Mouse (Mus musculus): ENCODE measurements around the gene Gm49322. TPM values are rescaled to one million over a fixed set of nuclear protein-coding genes. Genes with fewer than 3 reads are reported as not detected.
A peak's percentile ranks its signal among the peaks of the same experiment; 100 is the strongest.

The Gm49322 gene
- polyA plus RNA-seq, 1 experiment: 4.2 TPM

GRCm38 (mm10) chr10:80619465-80620244 is 13.8 kb downstream of the Gm49322 start:
- Histone ChIP-seq H3K27me3 (ENCODE audit: control insufficient read depth, insufficient read depth, low read length) (no peaks in the 10 kb centered on the region), H3K4me1 (ENCODE audit: control insufficient read depth, insufficient read depth, low read length) (0 out of 2 replicates have a peak, but pooled peaks cover 5% of the 10 kb centered on the region), H3K4me3 (replicated peaks; ENCODE audit: insufficient read depth, low read depth, low read length) (no peak overlapping the region), H3K27ac (ENCODE audit: insufficient read depth, low read length) (no peak overlapping the region)
- WGBS: 40% methylated on average over 8 of the region's 8 CpGs
- DNase-seq: no peak
- TF ChIP-seq POLR2A (IDR thresholded peaks at IDR 0.05; ENCODE audit: borderline replicate concordance, insufficient read depth, low read length) (no peak), CTCF (IDR thresholded peaks at IDR 0.05; ENCODE audit: borderline replicate concordance, insufficient read depth, low read depth, low read length) (no peak)

DNA sequence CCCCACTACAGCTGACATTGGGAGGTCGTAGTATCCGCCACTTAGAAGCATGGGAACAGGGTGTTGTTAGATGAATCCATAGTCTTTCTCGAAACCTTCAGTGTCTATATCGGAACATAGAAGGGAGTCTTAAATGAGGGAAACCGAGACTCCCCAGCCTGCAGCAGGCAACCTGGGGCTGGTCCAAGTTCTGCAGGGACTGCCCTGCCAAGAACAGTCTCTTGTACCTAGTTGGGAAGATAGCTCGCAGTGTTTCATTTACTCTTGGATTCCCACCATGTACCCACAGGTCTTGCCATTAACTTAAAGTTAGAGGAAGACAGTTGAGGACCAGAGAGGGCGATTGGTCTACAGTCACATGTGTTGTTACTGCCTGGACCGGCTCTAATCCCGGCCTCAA is 14.5 kb downstream of the Gm49322 start:
- WGBS: 76% methylated on average over 9 of the region's 9 CpGs
- no peak for TF ChIP-seq POLR2A (IDR thresholded peaks at IDR 0.05; ENCODE audit: borderline replicate concordance, insufficient read depth, low read length)
- TF ChIP-seq CTCF (IDR thresholded peaks at IDR 0.05; ENCODE audit: borderline replicate concordance, insufficient read depth, low read depth, low read length): no peak
- Histone ChIP-seq H3K4me1 (ENCODE audit: control insufficient read depth, insufficient read depth, low read length) (peaks cover 12% of the 10 kb centered on the region), H3K4me3 (replicated peaks; ENCODE audit: insufficient read depth, low read depth, low read length) (no peak overlapping the region), H3K27me3 (ENCODE audit: control insufficient read depth, insufficient read depth, low read length) (no peaks in the 10 kb centered on the region), H3K27ac (ENCODE audit: insufficient read depth, low read length) (no peak overlapping the region)
- DNase-seq: peak in 1 of 2 experiments; percentile 29

DNA sequence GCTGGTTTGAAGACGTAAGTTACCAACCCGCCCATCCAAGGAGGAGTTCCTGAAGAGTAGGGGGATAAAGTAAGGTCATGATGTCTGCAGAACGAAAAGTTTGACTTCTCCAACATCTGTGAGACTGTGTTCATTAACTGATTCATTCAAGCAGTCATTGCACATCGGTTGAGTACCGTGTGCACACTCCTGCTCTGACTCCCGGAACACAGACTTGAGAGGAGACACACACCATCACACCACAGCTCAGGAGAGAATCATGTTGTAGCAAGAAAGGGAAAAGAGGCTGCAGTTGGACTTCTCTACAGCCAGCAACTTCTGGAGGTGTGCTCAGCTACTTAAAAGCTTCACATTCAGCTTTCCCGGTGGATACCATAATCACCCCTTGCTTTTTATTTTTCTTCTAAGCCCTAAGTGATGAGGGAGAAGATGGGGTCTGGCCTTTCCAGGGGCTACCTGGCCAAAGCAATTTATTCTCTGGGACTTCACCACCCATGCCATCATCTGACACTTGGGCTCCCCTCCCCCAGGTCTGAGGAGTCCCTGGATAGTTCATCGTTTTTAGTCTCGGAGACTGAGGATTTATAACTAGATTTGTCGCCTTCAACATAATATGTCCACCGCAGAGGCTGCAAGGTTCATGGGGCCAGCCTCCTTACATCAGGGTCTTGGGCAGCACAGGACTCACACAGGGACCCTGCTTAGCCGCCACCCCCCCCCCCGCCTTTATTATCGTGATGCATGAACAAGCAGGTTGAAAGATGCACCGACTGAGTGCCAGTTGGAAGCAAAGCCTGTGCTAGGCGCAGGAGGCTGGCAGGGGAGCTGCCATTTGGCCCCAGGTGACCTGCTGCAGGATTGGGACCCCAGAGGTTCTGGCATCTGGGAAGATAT is 15.2 kb downstream of the Gm49322 start:
- TF ChIP-seq POLR2A (IDR thresholded peaks at IDR 0.05; ENCODE audit: borderline replicate concordance, insufficient read depth, low read length) (no peak), CTCF (IDR thresholded peaks at IDR 0.05; ENCODE audit: borderline replicate concordance, insufficient read depth, low read depth, low read length) (no peak)
- DNase-seq: peak; percentile 51 to 52

DNA sequence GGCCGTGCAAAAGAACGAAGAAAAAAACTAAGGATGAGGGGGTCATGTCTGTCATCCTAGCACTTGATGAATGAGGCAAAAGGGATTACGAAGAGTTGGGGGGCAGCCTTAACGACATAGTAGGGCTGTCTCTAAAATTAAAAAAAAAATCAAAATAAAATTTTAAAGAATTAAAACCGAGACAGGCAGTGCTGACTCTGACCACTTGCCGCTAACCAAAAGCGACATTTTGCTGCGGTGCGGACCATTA is 15.8 kb downstream of the Gm49322 start:
- Histone ChIP-seq H3K4me3 (replicated peaks; ENCODE audit: insufficient read depth, low read depth, low read length) (peak overlapping the region; percentile 59), H3K4me1 (ENCODE audit: control insufficient read depth, insufficient read depth, low read length) (peaks cover 19% of the 10 kb centered on the region), H3K27me3 (ENCODE audit: control insufficient read depth, insufficient read depth, low read length) (no peaks in the 10 kb centered on the region), H3K27ac (ENCODE audit: insufficient read depth, low read length) (peak overlapping the region; percentile 56; the same call in 1 of the 2 replicates)
- under 1% methylated on average over 9 of the region's 9 CpGs for WGBS
- no peak for TF ChIP-seq CTCF (IDR thresholded peaks at IDR 0.05; ENCODE audit: borderline replicate concordance, insufficient read depth, low read depth, low read length)
- DNase-seq: no peak

More for the DNA sequence above, 15.2 kb downstream of the Gm49322 start:
- peak overlapping the region; percentile 56; the same call in 1 of the 2 replicates for H3K27ac ChIP-seq (ENCODE audit: insufficient read depth, low read length)
- 46% methylated on average over 16 of the region's 16 CpGs for WGBS
- H3K4me3 ChIP-seq (replicated peaks; ENCODE audit: insufficient read depth, low read depth, low read length): peak overlapping the region; percentile 59
- peaks cover 18% of the 10 kb centered on the region for H3K4me1 ChIP-seq (ENCODE audit: control insufficient read depth, insufficient read depth, low read length)
- no peaks in the 10 kb centered on the region for H3K27me3 ChIP-seq (ENCODE audit: control insufficient read depth, insufficient read depth, low read length)

DNA sequence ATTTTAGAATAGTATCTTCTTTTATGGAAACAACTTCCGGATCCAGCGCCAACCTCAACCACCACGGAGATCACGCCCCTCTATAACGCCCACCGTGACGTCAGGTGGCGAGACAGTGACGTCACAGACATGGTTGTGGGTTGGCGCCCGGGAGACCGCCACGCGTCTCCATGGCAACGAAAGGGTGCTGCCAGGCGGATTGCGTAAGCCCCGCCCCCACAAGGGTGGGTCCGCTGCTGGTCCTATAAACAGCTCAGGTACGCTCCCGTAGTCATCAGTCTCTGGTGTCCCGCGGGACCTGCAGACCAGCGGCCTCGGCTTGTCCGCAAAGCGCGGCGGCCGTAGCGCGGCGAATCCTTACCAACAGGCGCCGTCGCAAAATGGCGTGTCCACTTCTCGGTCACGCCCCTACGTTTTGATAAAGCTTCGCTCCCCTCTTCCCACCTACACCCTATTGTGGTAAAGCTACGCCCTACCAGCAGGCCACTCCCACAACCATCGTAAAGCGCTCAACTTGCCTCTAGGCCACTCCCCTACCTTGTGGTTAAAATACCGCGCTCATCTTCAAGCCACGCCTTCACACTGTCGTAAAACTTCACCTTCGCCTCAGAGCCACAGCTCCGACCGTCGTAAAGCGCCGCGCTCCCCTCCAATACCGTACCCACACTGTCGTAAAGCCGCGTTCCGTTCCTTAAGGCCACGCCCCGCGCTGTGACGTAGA is 16.3 kb downstream of the Gm49322 start:
- Histone ChIP-seq H3K27me3 (ENCODE audit: control insufficient read depth, insufficient read depth, low read length) (no peaks in the 10 kb centered on the region), H3K4me3 (replicated peaks; ENCODE audit: insufficient read depth, low read depth, low read length) (peak overlapping the region; percentile 59), H3K27ac (ENCODE audit: insufficient read depth, low read length) (peak overlapping the region; percentile 56), H3K4me1 (ENCODE audit: control insufficient read depth, insufficient read depth, low read length) (peaks cover 19% of the 10 kb centered on the region)
- WGBS: under 1% methylated on average over 64 of the region's 64 CpGs
- DNase-seq: peak; percentile 99
- peak; percentile 83 for TF ChIP-seq POLR2A (IDR thresholded peaks at IDR 0.05; ENCODE audit: borderline replicate concordance, insufficient read depth, low read length)
- TF ChIP-seq CTCF (IDR thresholded peaks at IDR 0.05; ENCODE audit: borderline replicate concordance, insufficient read depth, low read depth, low read length): no peak

DNA sequence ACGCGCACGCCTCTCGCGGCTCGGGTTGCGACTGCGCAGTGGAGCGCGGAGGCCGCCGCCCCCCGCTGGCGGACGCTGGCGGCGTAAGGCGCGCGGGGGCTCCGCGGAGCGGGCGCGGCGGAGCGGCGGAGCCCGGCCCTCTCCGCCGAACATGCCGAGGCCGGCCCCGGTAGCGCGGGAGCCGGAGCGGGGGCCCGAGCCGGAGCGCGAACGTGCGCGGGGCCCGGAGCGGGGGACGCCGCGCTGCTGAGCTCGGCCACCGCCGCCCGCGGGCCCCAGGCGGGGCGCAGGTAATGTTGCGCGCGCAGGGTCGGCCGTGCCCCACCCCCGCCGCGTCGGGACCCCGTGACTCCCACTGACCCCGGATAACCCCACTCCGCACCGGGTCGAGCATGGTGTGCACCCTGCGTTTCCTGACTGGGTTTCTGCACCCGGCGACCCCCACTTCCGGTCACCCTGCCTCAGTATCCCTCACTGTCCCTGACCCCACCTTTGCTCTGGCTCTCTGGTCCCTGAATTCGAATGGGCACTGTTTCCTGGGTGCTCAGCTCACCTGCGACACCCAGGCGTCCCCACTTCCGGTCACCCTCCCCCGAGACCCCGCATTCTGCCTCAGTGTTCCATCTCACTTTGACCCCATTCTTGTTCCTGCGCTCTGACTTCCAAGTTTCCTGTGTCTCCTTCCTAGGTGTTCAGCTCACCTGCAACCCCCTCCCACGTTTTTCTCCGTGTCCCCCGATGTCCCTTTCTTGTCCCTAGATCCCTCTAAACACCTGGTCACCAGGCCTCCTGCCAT is 17.0 kb downstream of the Gm49322 start, which contains the start of gene Csnk1g2:
TSS of gene Csnk1g2 (plus strand) at position 178 of the 796 bp plus-strand sequence.
- H3K4me3 ChIP-seq (replicated peaks; ENCODE audit: insufficient read depth, low read depth, low read length): peak within 1 kb of the TSS; percentile 86
- no peaks in the 10 kb centered on the region for H3K27me3 ChIP-seq (ENCODE audit: control insufficient read depth, insufficient read depth, low read length)
- DNase-seq: peak in 1 of 2 experiments; percentile 66
- H3K4me1 ChIP-seq (ENCODE audit: control insufficient read depth, insufficient read depth, low read length): peaks cover 25% of the 10 kb centered on the region
- peak within 1 kb of the TSS; percentile 57 for H3K27ac ChIP-seq (ENCODE audit: insufficient read depth, low read length)
- under 1% methylated on average over 81 of the region's 85 CpGs for WGBS
- TF ChIP-seq POLR2A (IDR thresholded peaks at IDR 0.05; ENCODE audit: borderline replicate concordance, insufficient read depth, low read length) (peak; percentile 28; the same call in 1 of the 2 replicates), CTCF (IDR thresholded peaks at IDR 0.05; ENCODE audit: borderline replicate concordance, insufficient read depth, low read depth, low read length) (no peak)
